Mouse (Mus musculus) CH12.LX (cell line): ENCODE results near the gene Abhd14b. TPM values are rescaled to one million over a fixed set of nuclear protein-coding genes. Genes with fewer than 3 reads are reported as not detected.

Source experiments
- DNase-seq: peaks from one replicate; pipeline ENCODE4 v3.0.0-alpha.2; 2013; ENCODE audit errors: extremely low read depth
- H3K27ac ChIP-seq: 2 replicates; pipeline ENCODE4 v1.5.1; 2012; ENCODE audit warnings: low read depth, mild to moderate bottlenecking, control low read depth, moderate library complexity; ENCODE audit not compliant: insufficient read depth
- H3K27me3 ChIP-seq: replicated peaks from 2 replicates; pipeline ENCODE3; 2012; ENCODE audit warnings: inconsistent platforms
- H3K36me3 ChIP-seq, 2 experiments: replicated peaks in 1 of 2; 2 replicates each; pipeline versions ENCODE3 to v1.6.1; 2012; ENCODE audit warnings: inconsistent platforms in 1 of 2, low read length in 1 of 2, mild to moderate bottlenecking in 1 of 2, mixed read lengths in 1 of 2, moderate library complexity in 1 of 2; ENCODE audit not compliant: control insufficient read depth in 1 of 2, insufficient read depth in 1 of 2
- H3K4me1 ChIP-seq, 2 experiments: 2 replicates each; pipeline ENCODE4 v1.6.1; 2012; ENCODE audit warnings: inconsistent platforms in 1 of 2, moderate library complexity in 1 of 2; ENCODE audit not compliant: insufficient read depth in 2 of 2, control insufficient read depth in 1 of 2
- H3K4me2 ChIP-seq: 2 replicates; pipeline ENCODE4 v1.6.1; 2012; ENCODE audit warnings: low read depth, mild to moderate bottlenecking, control low read depth; ENCODE audit not compliant: poor library complexity, insufficient read depth, severe bottlenecking
- H3K4me3 ChIP-seq, 3 experiments: fragments of 150-350 bp in 1 of 3; sonication (generic) in 1 of 3; replicated peaks in 1 of 3; 2 replicates each; pipeline versions ENCODE3 to v1.5.1; 2011 to 2012; ENCODE audit warnings: low read depth in 2 of 3, low read length in 2 of 3, mild to moderate bottlenecking in 2 of 3, moderate library complexity in 2 of 3, control low read depth in 1 of 3, improper control_type of control experiment in 1 of 3, inconsistent platforms in 1 of 3, mixed read lengths in 1 of 3; ENCODE audit not compliant: poor library complexity in 1 of 3
- H3K79me2 ChIP-seq: replicated peaks from 2 replicates; pipeline ENCODE4 v1.6.1; 2012; ENCODE audit warnings: mild to moderate bottlenecking, moderate library complexity; ENCODE audit not compliant: control insufficient read depth, poor library complexity, insufficient read depth, severe bottlenecking; ENCODE audit errors: extremely low read depth
- H3K9ac ChIP-seq: 2 replicates; pipeline ENCODE4 v1.6.1; 2012; ENCODE audit warnings: low read depth, mild to moderate bottlenecking, control low read depth, moderate library complexity; ENCODE audit not compliant: insufficient read depth
- H3K9me3 ChIP-seq: replicated peaks from 2 replicates; pipeline ENCODE3; 2012; ENCODE audit warnings: low read length, inconsistent platforms, mixed read lengths
- BHLHE40 ChIP-seq: IDR thresholded peaks from 2 replicates; pipeline ENCODE4 v1.6.1; 2011; ENCODE audit warnings: mild to moderate bottlenecking, low read depth, low read length, improper control_type of control experiment
- CHD1 ChIP-seq: IDR thresholded peaks from 2 replicates; pipeline ENCODE4 v1.6.1; 2012; ENCODE audit warnings: low read depth, low read length, improper control_type of control experiment, inconsistent platforms
- CHD2 ChIP-seq: IDR thresholded peaks from 2 replicates; pipeline ENCODE4 v1.6.1; 2011; ENCODE audit warnings: low read length, improper control_type of control experiment
- CTCF ChIP-seq, 2 experiments: IDR thresholded peaks in 1 of 2; conservative IDR thresholded peaks in 1 of 2; 2 replicates each; pipeline ENCODE4 v1.5.1; 2011 to 2012; ENCODE audit warnings: low read depth in 2 of 2, low read length in 2 of 2, improper control_type of control experiment in 1 of 2, inconsistent platforms in 1 of 2, mild to moderate bottlenecking in 1 of 2, moderate library complexity in 1 of 2
- E2F4 ChIP-seq: IDR thresholded peaks from 2 replicates; pipeline ENCODE4 v1.6.1; 2011; ENCODE audit warnings: low read depth, low read length, improper control_type of control experiment; ENCODE audit not compliant: insufficient replicate concordance
- EP300 ChIP-seq: IDR thresholded peaks from 2 replicates; pipeline ENCODE4 v1.6.1; 2011; ENCODE audit warnings: low read length, improper control_type of control experiment
- ETS1 ChIP-seq: conservative IDR thresholded peaks from 2 replicates; pipeline ENCODE4 v1.6.1; 2012; ENCODE audit warnings: low read depth, mild to moderate bottlenecking, inconsistent platforms, low read length, improper control_type of control experiment, moderate library complexity
- GABPA ChIP-seq: IDR thresholded peaks from 2 replicates; pipeline ENCODE4 v1.6.1; 2012; ENCODE audit warnings: low read depth, low read length, improper control_type of control experiment, inconsistent platforms; ENCODE audit not compliant: insufficient replicate concordance
- IRF4 ChIP-seq: IDR thresholded peaks from 2 replicates; pipeline ENCODE4 v1.6.1; 2014; ENCODE audit warnings: low read depth, mild to moderate bottlenecking, inconsistent platforms, low read length, improper control_type of control experiment
- JUND ChIP-seq: conservative IDR thresholded peaks from 2 replicates; pipeline ENCODE4 v1.6.1; 2011; ENCODE audit warnings: low read depth, low read length, improper control_type of control experiment
- KAT2A ChIP-seq: IDR thresholded peaks from 2 replicates; pipeline ENCODE4 v1.6.1; 2012; ENCODE audit warnings: low read length, improper control_type of control experiment, inconsistent platforms; ENCODE audit not compliant: insufficient replicate concordance
- MAFK ChIP-seq: IDR thresholded peaks from 2 replicates; pipeline ENCODE4 v1.6.1; 2011; ENCODE audit warnings: low read length, improper control_type of control experiment; ENCODE audit not compliant: insufficient replicate concordance
- MAX ChIP-seq: IDR thresholded peaks from 2 replicates; pipeline ENCODE4 v1.6.1; 2011; ENCODE audit warnings: low read length, improper control_type of control experiment
- MEF2A ChIP-seq: IDR thresholded peaks from 2 replicates; pipeline ENCODE4 v1.6.1; 2014; ENCODE audit warnings: low read depth, mild to moderate bottlenecking, inconsistent platforms, low read length, improper control_type of control experiment, borderline replicate concordance
- MYC ChIP-seq: IDR thresholded peaks from 2 replicates; pipeline ENCODE4 v1.6.1; 2011; ENCODE audit warnings: low read depth, mild to moderate bottlenecking, improper control_type of control experiment, low read length
- NRF1 ChIP-seq: IDR thresholded peaks from 2 replicates; pipeline ENCODE4 v1.6.1; 2014; ENCODE audit warnings: low read depth, mild to moderate bottlenecking, inconsistent platforms, low read length, improper control_type of control experiment, moderate library complexity
- PAX5 ChIP-seq: IDR thresholded peaks from 2 replicates; pipeline ENCODE4 v1.6.1; 2012; ENCODE audit warnings: low read length, inconsistent platforms, mixed read lengths
- POLR2AphosphoS2 ChIP-seq: IDR thresholded peaks from 2 replicates; pipeline ENCODE4 v1.6.1; 2011; ENCODE audit warnings: low read depth, low read length, improper control_type of control experiment
- SIN3A ChIP-seq: IDR thresholded peaks from 2 replicates; pipeline ENCODE4 v1.6.1; 2012; ENCODE audit warnings: low read length, improper control_type of control experiment, inconsistent platforms
- SMC3 ChIP-seq: IDR thresholded peaks from 2 replicates; pipeline ENCODE4 v1.6.1; 2011; ENCODE audit warnings: low read depth, low read length, improper control_type of control experiment
- TBP ChIP-seq: conservative IDR thresholded peaks from 2 replicates; pipeline ENCODE4 v1.6.1; 2011; ENCODE audit warnings: low read depth, low read length, improper control_type of control experiment
- UBTF ChIP-seq: IDR thresholded peaks from 2 replicates; pipeline ENCODE4 v1.6.1; 2012; ENCODE audit warnings: low read depth, mild to moderate bottlenecking, inconsistent platforms, low read length, improper control_type of control experiment, moderate library complexity
- USF1 ChIP-seq: IDR thresholded peaks from 2 replicates; pipeline ENCODE4 v1.6.1; 2014; ENCODE audit warnings: low read depth, mild to moderate bottlenecking, inconsistent platforms, low read length, improper control_type of control experiment
- USF2 ChIP-seq: conservative IDR thresholded peaks from 2 replicates; pipeline ENCODE4 v1.6.1; 2011; ENCODE audit warnings: low read depth, low read length, improper control_type of control experiment
- ZC3H11A ChIP-seq: IDR thresholded peaks from 2 replicates; pipeline ENCODE4 v1.6.1; 2012; ENCODE audit warnings: low read depth, mild to moderate bottlenecking, inconsistent platforms, low read length, improper control_type of control experiment
- ZMIZ1 ChIP-seq: IDR thresholded peaks from 2 replicates; pipeline ENCODE4 v1.6.1; 2012; ENCODE audit warnings: low read depth, mild to moderate bottlenecking, inconsistent platforms, low read length, improper control_type of control experiment
- ZNF384 ChIP-seq: IDR thresholded peaks from 2 replicates; pipeline ENCODE4 v1.6.1; 2012; ENCODE audit warnings: low read depth, low read length, improper control_type of control experiment, inconsistent platforms
- dilution Hi-C: fragments of 300-500 bp; cut with MboI; formaldehyde crosslinking; loops from 2 replicates; pipeline ENCODE4 v1.14.3; 2020; ENCODE audit warnings: low sequenced_read_pairs; ENCODE audit not compliant: extremely low pct_unique_long_range_greater_than_20kb, extremely low pct_ligation_motif_present
- in situ Hi-C: fragments of 300-500 bp; cut with MboI; formaldehyde crosslinking; loops from 3 replicates; pipeline ENCODE4 v1.14.3; 2019; ENCODE audit warnings: low sequenced_read_pairs, low pct_ligation_motif_present, low pct_unique_long_range_greater_than_20kb, mixed read lengths
- polyA plus RNA-seq: library from polyadenylated mRNA; unstranded; fragments of >175 nt; gene quantifications from 2 replicates; pipeline ENCODE4 v1.2.1, GENCODE M21; 2012; ENCODE audit warnings: low read depth; ENCODE audit not compliant: insufficient read length
- total RNA-seq, 2 experiments: library from RNA; depleted of rRNA; stranded (reverse); fragments of 300-350 nt in 1 of 2; fragments of >200 nt in 1 of 2; gene quantifications; 2 replicates each; pipeline ENCODE4 v1.2.3; 2012 to 2014

Gene Abhd14b
- total and polyA plus RNA-seq, 3 experiments = 2.9 to 5.4 (median 5.3) TPM

GRCm38 (mm10) chr9:106449947-106450346 lies 2.7 kb downstream of the Abhd14b start:
- TF ChIP-seq ETS1 (no peak), SIN3A (no peak), MYC (no peak), UBTF (no peak), ZNF384 (no peak), EP300 (no peak), SMC3 (no peak), ZMIZ1 (no peak), MAFK (no peak), CHD1 (no peak), CTCF (conservative IDR thresholded peaks at IDR 0.05 in 1 of 2, IDR thresholded peaks at IDR 0.05 in 1 of 2; ENCODE audit: low read depth in 2 of 2, low read length in 2 of 2) (no peak), GABPA (no peak), PAX5 (no peak), JUND (no peak), TBP (no peak), MAX (no peak)
- DNase-seq = no peak
- Histone ChIP-seq H3K4me2 (no peak overlapping the region), H3K36me3 (peaks cover 0 to 32% of the 10 kb centered on the region in 2 experiments), H3K27ac (no peak overlapping the region), H3K9me3 (no peaks in the 10 kb centered on the region), H3K79me2 (no peaks in the 10 kb centered on the region), H3K27me3 (no peaks in the 10 kb centered on the region), H3K4me3 (no peak overlapping the region), H3K9ac (no peak overlapping the region), H3K4me1 (peaks cover 16 to 52% of the 10 kb centered on the region in 2 experiments)
- dilution Hi-C loops = no loop called here
- in situ Hi-C loops = no loop called here

- Histone ChIP-seq H3K4me1 (peaks cover 19 to 59% of the 10 kb centered on the region in 2 experiments), H3K79me2 (no peaks in the 10 kb centered on the region), H3K4me3 (no peak overlapping the region), H3K27me3 (no peaks in the 10 kb centered on the region), H3K9me3 (no peaks in the 10 kb centered on the region), H3K36me3 (peaks cover 0 to 25% of the 10 kb centered on the region in 2 experiments), H3K4me2 (no peak overlapping the region), H3K9ac (no peak overlapping the region), H3K27ac (no peak overlapping the region)
- TF ChIP-seq BHLHE40 (no peak), ZC3H11A (no peak), GABPA (no peak), ZNF384 (no peak), POLR2AphosphoS2 (no peak), CHD2 (no peak), MYC (no peak), JUND (no peak), MEF2A (no peak), IRF4 (no peak), EP300 (no peak), USF2 (no peak), CTCF (conservative IDR thresholded peaks at IDR 0.05 in 1 of 2, IDR thresholded peaks at IDR 0.05 in 1 of 2; ENCODE audit: low read depth in 2 of 2, low read length in 2 of 2) (no peak), E2F4 (no peak), USF1 (no peak), TBP (no peak), NRF1 (no peak), KAT2A (no peak), SMC3 (no peak)
- in situ Hi-C loops = no loop called here
- dilution Hi-C loops = no loop called here
- DNase-seq = no peak
Observed at GRCm38 (mm10) chr9:106450661-106451060, 3.4 kb downstream of the Abhd14b start.
